Mouse (Mus musculus) erythroblast, embryonic 14.5 days (primary cell): ENCODE data around the gene Gpx8.

ENCODE experiments used
- GATA1 ChIP-seq: IDR thresholded peaks from 2 replicates; pipeline ENCODE4 v1.6.1; 2012; ENCODE audit warnings: low read length, inconsistent platforms, mixed read lengths
- TAL1 ChIP-seq: IDR thresholded peaks from 3 replicates; pipeline ENCODE4 v1.6.1; 2012; ENCODE audit warnings: low read length, inconsistent platforms, mixed read lengths

DNA sequence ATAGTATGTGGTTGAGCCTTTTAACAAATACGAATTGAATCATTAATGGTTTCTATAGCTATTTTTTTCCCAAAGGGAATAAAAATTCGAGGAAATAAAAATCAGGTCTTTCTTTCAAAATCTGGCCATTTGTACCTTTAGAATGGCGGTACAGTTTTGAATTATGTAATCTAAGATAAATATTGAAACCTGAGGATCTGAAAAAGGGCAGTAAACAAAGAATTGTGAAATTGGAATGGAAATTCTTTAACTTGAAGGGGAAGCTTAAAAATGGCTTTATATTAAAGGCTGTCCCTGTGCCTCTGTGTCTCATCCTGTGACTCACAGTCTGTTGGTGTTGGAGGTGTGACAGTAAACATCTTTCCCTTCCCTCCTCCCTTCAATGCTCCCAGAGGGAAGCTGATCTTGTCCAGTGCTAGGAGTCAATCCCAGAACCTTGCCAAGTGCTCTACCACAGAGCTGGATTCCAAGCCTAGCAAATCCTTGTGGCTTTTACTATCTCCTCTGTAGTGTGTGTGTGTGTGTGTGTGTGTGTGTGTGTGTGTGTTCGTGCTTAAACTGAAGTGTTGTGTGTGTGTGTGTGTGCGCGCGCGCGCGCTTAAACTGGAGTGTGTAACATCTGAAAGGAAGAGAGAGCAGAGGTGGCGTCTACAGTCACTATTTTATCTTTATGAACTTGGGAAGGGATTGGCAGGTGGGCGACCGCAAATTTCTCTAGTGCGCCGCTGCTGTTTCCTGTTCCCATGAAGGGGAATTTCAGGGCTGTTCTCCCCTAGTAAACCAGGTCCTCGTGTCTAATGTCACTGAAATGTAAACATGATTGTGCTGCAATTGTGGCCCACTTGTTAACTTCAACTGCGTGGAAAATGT, 22.7 kb downstream of the Gpx8 start:
- no peak for TF ChIP-seq TAL1
- no peak for TF ChIP-seq GATA1
